Mouse (Mus musculus) lung, postnatal 0 days (tissue): ENCODE measurements at regions not wholly inside any gene's neighbourhood (a gene's known extent, or its start where the extent isn't known, plus 50 kb on each side); places are given as distances from the start of the nearest gene placed in this dataset.

Source experiments
- CTCF ChIP-seq: IDR thresholded peaks from 2 replicates; pipeline ENCODE4 v1.5.1; 2016; ENCODE audit warnings: antibody characterized with exemption, mild to moderate bottlenecking
- EP300 ChIP-seq: IDR thresholded peaks from 2 replicates; pipeline ENCODE4 v1.6.1; 2016; ENCODE audit warnings: antibody characterized with exemption, mild to moderate bottlenecking, control low read depth

- TF ChIP-seq CTCF: no peak
- TF ChIP-seq EP300: no peak
Observed at GRCm38 (mm10) chr1:124339444-124339843, 294.1 kb upstream of the Dpp10 start.
